Mouse (Mus musculus) midbrain, embryonic 12.5 days (tissue): ENCODE data around the gene Ccdc172. TPM values are rescaled to one million over a fixed set of nuclear protein-coding genes. Genes with fewer than 3 reads are reported as not detected.

Experiments used
- ATAC-seq: fragments of 200-750 bp; cut with Nextera tagmentation; 2 replicates; pipeline ENCODE4 v1.8.0; 2017; ENCODE audit warnings: low read depth, moderate TSS enrichment, moderate library complexity; ENCODE audit not compliant: low FRiP score
- H3K27ac ChIP-seq: fragments of 300-500 bp; sonication (generic); replicated peaks from 2 replicates; pipeline ENCODE4 v1.5.1; 2016; ENCODE audit warnings: mild to moderate bottlenecking
- H3K27me3 ChIP-seq: fragments of 300-500 bp; sonication (generic); 2 replicates; pipeline ENCODE4 v1.6.1; 2016; ENCODE audit warnings: mild to moderate bottlenecking
- H3K36me3 ChIP-seq: fragments of 300-500 bp; sonication (generic); 2 replicates; pipeline ENCODE4 v1.6.1; 2016
- H3K4me1 ChIP-seq: fragments of 300-500 bp; sonication (generic); 2 replicates; pipeline ENCODE4 v1.6.1; 2016
- H3K4me2 ChIP-seq: fragments of 300-500 bp; sonication (generic); replicated peaks from 2 replicates; pipeline ENCODE4 v1.6.1; 2016; ENCODE audit warnings: mild to moderate bottlenecking, moderate library complexity
- H3K4me3 ChIP-seq: fragments of 300-500 bp; sonication (generic); 2 replicates; pipeline ENCODE4 v1.5.1; 2016; ENCODE audit warnings: mild to moderate bottlenecking
- H3K9ac ChIP-seq: fragments of 300-500 bp; sonication (generic); replicated peaks from 2 replicates; pipeline ENCODE4 v1.6.1; 2016; ENCODE audit warnings: mild to moderate bottlenecking, moderate library complexity
- H3K9me3 ChIP-seq: fragments of 300-500 bp; sonication (generic); 2 replicates; pipeline ENCODE4 v1.6.1; 2016; ENCODE audit warnings: mild to moderate bottlenecking
- WGBS: fragments of 180-500 bp; shearing (Covaris S2); methylation state at CpG from one replicate; pipeline ENCODE4 v1.1.7; 2016; 5-methylcytosine and 5-hydroxymethylcytosine counted together
- polyA plus RNA-seq: library from polyadenylated mRNA; unstranded; fragments of >200 nt; fragmentation: Nextera tagmentation; extraction: Ambion mirVana; gene quantifications from 2 replicates; pipeline ENCODE4 v1.2.1, GENCODE M21; 2016

The Ccdc172 gene
- polyA plus RNA-seq, 1 experiment from 2014 or later, result not detected

GRCm38 (mm10) chr19:58525457-58526239, 13.9 kb downstream of the Ccdc172 start:
- H3K36me3 ChIP-seq, result no peaks in the 10 kb centered on the region
- ATAC-seq, result no peak
- H3K4me2 ChIP-seq, result no peak overlapping the region
- no peak overlapping the region for H3K9ac ChIP-seq
- H3K4me1 ChIP-seq, result peaks cover 14% of the 10 kb centered on the region
- H3K27ac ChIP-seq, result no peak overlapping the region
- 72% methylated on average over 12 of the region's 12 CpGs for WGBS
- peaks cover 5% of the 10 kb centered on the region; the same call in 1 of the 2 replicates for H3K27me3 ChIP-seq
- no peaks in the 10 kb centered on the region for H3K9me3 ChIP-seq
- H3K4me3 ChIP-seq, result no peak overlapping the region

GRCm38 (mm10) chr19:58533077-58533476, 21.3 kb downstream of the Ccdc172 start:
- H3K9me3 ChIP-seq, result no peaks in the 10 kb centered on the region
- H3K27me3 ChIP-seq, result no peaks in the 10 kb centered on the region
- H3K27ac ChIP-seq, result no peak overlapping the region
- H3K4me1 ChIP-seq, result 0 out of 2 replicates have a peak, but pooled peaks cover 3% of the 10 kb centered on the region
- H3K9ac ChIP-seq, result no peak overlapping the region
- no peaks in the 10 kb centered on the region for H3K36me3 ChIP-seq
- H3K4me3 ChIP-seq, result no peak overlapping the region
- no peak overlapping the region for H3K4me2 ChIP-seq
- 89% methylated on average over 3 of the region's 3 CpGs for WGBS
- ATAC-seq, result no peak

GRCm38 (mm10) chr19:58536691-58537090, 24.9 kb downstream of the Ccdc172 start:
- 96% methylated on average over 10 of the region's 10 CpGs for WGBS
- H3K9me3 ChIP-seq, result no peaks in the 10 kb centered on the region
- H3K27me3 ChIP-seq, result no peaks in the 10 kb centered on the region
- H3K4me1 ChIP-seq, result 0 out of 2 replicates have a peak, but pooled peaks cover 3% of the 10 kb centered on the region
- no peak overlapping the region for H3K4me2 ChIP-seq
- no peak for ATAC-seq
- no peak overlapping the region for H3K27ac ChIP-seq
- H3K9ac ChIP-seq, result no peak overlapping the region
- H3K36me3 ChIP-seq, result no peaks in the 10 kb centered on the region
- no peak overlapping the region for H3K4me3 ChIP-seq

- 0 out of 2 replicates have a peak, but pooled peaks cover 3% of the 10 kb centered on the region for H3K4me1 ChIP-seq
- H3K36me3 ChIP-seq, result no peaks in the 10 kb centered on the region
- WGBS, result 87% methylated on average over 5 of the region's 5 CpGs
- H3K9ac ChIP-seq, result no peak overlapping the region
- no peak overlapping the region for H3K4me2 ChIP-seq
- H3K27me3 ChIP-seq, result no peaks in the 10 kb centered on the region
- H3K27ac ChIP-seq, result no peak overlapping the region
- no peaks in the 10 kb centered on the region for H3K9me3 ChIP-seq
- no peak for ATAC-seq
- no peak overlapping the region for H3K4me3 ChIP-seq
Observed at GRCm38 (mm10) chr19:58540396-58540795, 28.6 kb downstream of the Ccdc172 start.

GRCm38 (mm10) chr19:58548367-58548766, 36.6 kb downstream of the Ccdc172 start:
- Histone ChIP-seq H3K4me3 (no peak overlapping the region), H3K4me1 (no peaks in the 10 kb centered on the region), H3K27ac (no peak overlapping the region), H3K36me3 (no peaks in the 10 kb centered on the region), H3K9ac (no peak overlapping the region), H3K4me2 (no peak overlapping the region), H3K27me3 (no peaks in the 10 kb centered on the region), H3K9me3 (no peaks in the 10 kb centered on the region)
- no peak for ATAC-seq
- WGBS, result 61% methylated on average over 4 of the region's 4 CpGs

GRCm38 (mm10) chr19:58550489-58550888, 38.7 kb downstream of the Ccdc172 start:
- Histone ChIP-seq H3K27me3 (no peaks in the 10 kb centered on the region), H3K9me3 (no peaks in the 10 kb centered on the region), H3K4me2 (no peak overlapping the region), H3K4me1 (no peaks in the 10 kb centered on the region), H3K9ac (no peak overlapping the region), H3K27ac (no peak overlapping the region), H3K36me3 (no peaks in the 10 kb centered on the region), H3K4me3 (no peak overlapping the region)
- WGBS, result 74% methylated on average over 1 of the region's 1 CpGs
- ATAC-seq, result no peak

GRCm38 (mm10) chr19:58550916-58551315, 39.1 kb downstream of the Ccdc172 start:
- Histone ChIP-seq H3K36me3 (no peaks in the 10 kb centered on the region), H3K4me2 (no peak overlapping the region), H3K27ac (no peak overlapping the region), H3K4me3 (no peak overlapping the region), H3K9me3 (no peaks in the 10 kb centered on the region), H3K4me1 (no peaks in the 10 kb centered on the region), H3K27me3 (no peaks in the 10 kb centered on the region), H3K9ac (no peak overlapping the region)
- no peak for ATAC-seq
- 89% methylated on average over 3 of the region's 3 CpGs for WGBS

GRCm38 (mm10) chr19:58554974-58555373, 43.2 kb downstream of the Ccdc172 start:
- Histone ChIP-seq H3K27ac (no peak overlapping the region), H3K9me3 (no peaks in the 10 kb centered on the region), H3K27me3 (no peaks in the 10 kb centered on the region), H3K4me1 (0 out of 2 replicates have a peak, but pooled peaks cover 3% of the 10 kb centered on the region), H3K36me3 (no peaks in the 10 kb centered on the region), H3K9ac (no peak overlapping the region), H3K4me3 (no peak overlapping the region), H3K4me2 (no peak overlapping the region)
- WGBS, result 85% methylated on average over 2 of the region's 2 CpGs
- ATAC-seq, result no peak

- Histone ChIP-seq H3K4me3 (no peak overlapping the region), H3K27ac (no peak overlapping the region), H3K9me3 (no peaks in the 10 kb centered on the region), H3K9ac (no peak overlapping the region), H3K36me3 (no peaks in the 10 kb centered on the region), H3K4me2 (no peak overlapping the region), H3K4me1 (0 out of 2 replicates have a peak, but pooled peaks cover 3% of the 10 kb centered on the region), H3K27me3 (0 out of 2 replicates have a peak, but pooled peaks cover 3% of the 10 kb centered on the region)
- 54% methylated on average over 5 of the region's 5 CpGs for WGBS
- ATAC-seq, result no peak
Observed at GRCm38 (mm10) chr19:58558352-58558751, 46.6 kb downstream of the Ccdc172 start.

- 0 out of 2 replicates have a peak, but pooled peaks cover 3% of the 10 kb centered on the region for H3K27me3 ChIP-seq
- H3K4me1 ChIP-seq, result no peaks in the 10 kb centered on the region
- no peak overlapping the region for H3K4me2 ChIP-seq
- no peak overlapping the region for H3K4me3 ChIP-seq
- ATAC-seq, result no peak
- H3K36me3 ChIP-seq, result no peaks in the 10 kb centered on the region
- WGBS, result 90% methylated on average over 7 of the region's 7 CpGs
- H3K27ac ChIP-seq, result no peak overlapping the region
- no peak overlapping the region for H3K9ac ChIP-seq
- no peaks in the 10 kb centered on the region for H3K9me3 ChIP-seq
Observed at GRCm38 (mm10) chr19:58562301-58562815, 50.6 kb downstream of the Ccdc172 start.

GRCm38 (mm10) chr19:58571566-58571965, 59.8 kb downstream of the Ccdc172 start:
- WGBS, result 78% methylated on average over 2 of the region's 2 CpGs

GRCm38 (mm10) chr19:58572429-58573071, 60.8 kb downstream of the Ccdc172 start:
- H3K27me3 ChIP-seq, result no peaks in the 10 kb centered on the region
- H3K9me3 ChIP-seq, result no peaks in the 10 kb centered on the region
- WGBS, result 37% methylated on average over 11 of the region's 11 CpGs
- no peaks in the 10 kb centered on the region for H3K36me3 ChIP-seq
- no peak overlapping the region for H3K4me2 ChIP-seq
- H3K9ac ChIP-seq, result no peak overlapping the region
- ATAC-seq, result no peak
- H3K4me3 ChIP-seq, result no peak overlapping the region
- peaks cover 7% of the 10 kb centered on the region; the same call in 1 of the 2 replicates for H3K4me1 ChIP-seq
- H3K27ac ChIP-seq, result no peak overlapping the region

More at GRCm38 (mm10) chr19:58571566-58571965, 59.8 kb downstream of the Ccdc172 start:
- no peaks in the 10 kb centered on the region for H3K27me3 ChIP-seq
- no peak overlapping the region for H3K4me2 ChIP-seq
- no peak overlapping the region for H3K4me3 ChIP-seq
- H3K9me3 ChIP-seq, result no peaks in the 10 kb centered on the region
- H3K9ac ChIP-seq, result no peak overlapping the region
- ATAC-seq, result no peak
- H3K4me1 ChIP-seq, result peaks cover 7% of the 10 kb centered on the region; the same call in 1 of the 2 replicates
- no peaks in the 10 kb centered on the region for H3K36me3 ChIP-seq
- no peak overlapping the region for H3K27ac ChIP-seq
